Mouse (Mus musculus) stomach, embryonic 15.5 days (tissue): ENCODE results near the gene Rin3. TPM values are rescaled to one million over a fixed set of nuclear protein-coding genes. Genes with fewer than 3 reads are reported as not detected.

ENCODE experiments used
- ATAC-seq: fragments of 200-750 bp; cut with Nextera tagmentation; 2 replicates; pipeline ENCODE4 v1.8.0; 2017; ENCODE audit warnings: low read depth, moderate number of reproducible peaks, moderate TSS enrichment; ENCODE audit not compliant: insufficient read depth, low FRiP score
- H3K27ac ChIP-seq: fragments of 300-500 bp; sonication (generic); 2 replicates; pipeline ENCODE4 v1.5.1; 2015; ENCODE audit warnings: mild to moderate bottlenecking, inconsistent platforms
- H3K27me3 ChIP-seq: fragments of 300-500 bp; sonication (generic); replicated peaks from 2 replicates; pipeline ENCODE4 v1.6.1; 2015; ENCODE audit warnings: inconsistent platforms
- H3K36me3 ChIP-seq: fragments of 300-500 bp; sonication (generic); 2 replicates; pipeline ENCODE4 v1.6.1; 2015; ENCODE audit warnings: inconsistent platforms
- H3K4me1 ChIP-seq: fragments of 300-500 bp; sonication (generic); 2 replicates; pipeline ENCODE4 v1.6.1; 2015; ENCODE audit warnings: inconsistent platforms
- H3K4me2 ChIP-seq: fragments of 300-500 bp; sonication (generic); 2 replicates; pipeline ENCODE4 v1.6.1; 2015; ENCODE audit warnings: mild to moderate bottlenecking, inconsistent platforms
- H3K4me3 ChIP-seq: fragments of 300-500 bp; sonication (generic); replicated peaks from 2 replicates; pipeline ENCODE4 v1.5.1; 2015; ENCODE audit warnings: inconsistent platforms
- H3K9ac ChIP-seq: fragments of 300-500 bp; sonication (generic); 2 replicates; pipeline ENCODE4 v1.6.1; 2015; ENCODE audit warnings: inconsistent platforms
- H3K9me3 ChIP-seq: fragments of 300-500 bp; sonication (generic); 2 replicates; pipeline ENCODE4 v1.6.1; 2016; ENCODE audit warnings: inconsistent platforms
- WGBS: fragments of 180-500 bp; shearing (Covaris S2); methylation state at CpG from one replicate; pipeline ENCODE4 v1.1.7; 2015; 5-methylcytosine and 5-hydroxymethylcytosine counted together
- polyA plus RNA-seq: library from polyadenylated mRNA; unstranded; fragments of >200 nt; fragmentation: Nextera tagmentation; extraction: Ambion mirVana; gene quantifications from 2 replicates; pipeline ENCODE4 v1.2.1, GENCODE M21; 2015

Gene Rin3
- polyA plus RNA-seq, 1 experiment from 2014 or later = 10.5 TPM

DNA sequence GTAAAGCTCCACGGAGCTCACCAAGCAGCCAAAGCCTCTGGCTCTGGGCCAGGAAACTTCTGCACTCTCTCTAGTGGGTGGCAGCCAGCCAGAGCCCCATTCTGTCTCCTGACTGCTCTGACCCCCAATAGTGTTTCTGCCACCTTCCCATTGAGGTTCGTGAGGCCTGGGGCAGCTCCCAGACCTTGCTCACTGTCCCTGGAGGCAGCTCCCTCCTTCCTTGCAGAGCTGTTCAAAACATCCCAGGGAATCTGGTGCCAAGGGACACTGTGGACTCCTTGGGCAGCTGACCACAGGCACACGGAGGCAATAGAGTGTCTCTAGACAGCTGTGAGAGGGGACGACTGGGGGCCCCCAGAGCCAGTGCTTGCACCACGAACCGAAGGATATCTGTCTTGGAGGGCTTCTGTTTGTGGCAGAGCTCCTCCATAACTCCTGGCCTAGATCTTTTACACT is 25.2 kb downstream of the Rin3 start:
- H3K4me2 ChIP-seq = no peak overlapping the region
- H3K27ac ChIP-seq = peak overlapping the region; percentile 59
- 0 out of 2 replicates have a peak, but pooled peaks have one; percentile 2 for ATAC-seq
- H3K36me3 ChIP-seq = no peaks in the 10 kb centered on the region; the same call in 1 of the 2 replicates
- 30% methylated on average over 6 of the region's 6 CpGs for WGBS
- H3K9ac ChIP-seq = no peak overlapping the region
- peaks cover 33% of the 10 kb centered on the region for H3K4me1 ChIP-seq
- no peaks in the 10 kb centered on the region for H3K9me3 ChIP-seq
- no peaks in the 10 kb centered on the region for H3K27me3 ChIP-seq
- no peak overlapping the region for H3K4me3 ChIP-seq

DNA sequence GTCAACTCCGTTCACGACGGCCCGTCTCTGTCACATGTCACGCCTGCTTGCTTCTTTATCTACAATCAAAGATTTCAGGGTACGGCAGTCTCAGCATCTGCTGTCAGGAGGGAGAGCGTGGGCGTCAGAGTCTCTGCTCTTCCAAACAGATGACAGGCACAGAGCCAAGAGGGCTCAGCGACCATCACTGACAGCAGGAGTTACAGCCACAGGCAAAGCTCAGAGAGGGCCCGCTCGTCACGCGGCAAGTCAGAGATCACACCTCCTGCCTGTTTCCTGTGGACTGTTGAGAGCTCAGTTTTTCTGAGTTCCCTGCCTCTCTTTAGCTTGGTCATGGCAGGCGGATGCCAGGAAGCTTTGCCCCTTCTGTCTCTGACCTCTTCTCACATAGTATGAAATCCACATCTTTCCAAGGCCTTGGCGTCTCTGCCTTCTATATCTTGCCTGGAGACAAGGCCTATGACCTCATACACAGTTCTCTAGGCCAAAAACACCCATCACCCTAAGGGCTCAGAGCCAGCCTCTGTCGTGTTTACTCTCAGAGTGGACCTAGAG is 25.7 kb downstream of the Rin3 start:
- Histone ChIP-seq H3K4me1 (peaks cover 28% of the 10 kb centered on the region), H3K4me2 (no peak overlapping the region)
- peak; percentile 12; the same call in 1 of the 2 replicates for ATAC-seq

DNA sequence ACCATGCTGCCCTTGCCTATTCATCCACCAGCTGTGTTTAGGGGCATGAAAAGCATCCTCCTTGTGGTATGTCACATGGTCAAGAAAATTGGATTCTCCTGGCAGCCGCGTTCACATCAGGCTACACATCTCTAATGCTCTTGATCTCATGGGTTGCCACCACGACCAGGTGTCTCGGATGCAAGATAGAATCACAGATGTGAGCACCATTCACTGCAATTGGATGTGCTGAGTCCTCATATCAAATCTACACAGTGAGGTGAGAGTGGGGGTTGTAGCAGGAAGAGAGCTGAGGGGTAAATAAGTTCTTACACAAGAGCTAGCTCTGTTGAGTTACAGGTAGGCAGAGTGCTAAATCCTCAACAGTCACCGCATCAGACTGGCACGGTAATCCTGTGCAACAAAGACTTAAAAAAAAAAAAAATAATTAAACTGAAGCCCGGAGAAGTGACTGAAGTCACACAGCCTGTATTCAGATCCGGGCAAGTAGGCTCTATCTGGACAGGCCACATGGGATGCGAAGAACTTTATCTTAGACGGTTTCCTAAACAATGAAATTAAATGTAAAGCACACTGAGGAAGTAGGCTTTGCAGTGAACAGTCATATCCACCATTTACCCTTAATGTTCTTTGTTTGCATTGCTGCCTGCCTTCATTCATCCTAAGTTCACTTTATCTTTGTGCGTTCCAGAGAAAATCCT is 26.4 kb downstream of the Rin3 start:
- Histone ChIP-seq H3K27me3 (no peaks in the 10 kb centered on the region), H3K36me3 (no peaks in the 10 kb centered on the region; the same call in 1 of the 2 replicates), H3K9me3 (no peaks in the 10 kb centered on the region), H3K4me1 (peaks cover 26% of the 10 kb centered on the region), H3K9ac (no peak overlapping the region), H3K4me3 (no peak overlapping the region), H3K27ac (no peak overlapping the region), H3K4me2 (no peak overlapping the region)
- ATAC-seq = no peak
- WGBS = 85% methylated on average over 11 of the region's 11 CpGs

More for the DNA sequence above, 25.7 kb downstream of the Rin3 start:
- H3K27me3 ChIP-seq = no peaks in the 10 kb centered on the region
- H3K4me3 ChIP-seq = no peak overlapping the region
- no peaks in the 10 kb centered on the region; the same call in 1 of the 2 replicates for H3K36me3 ChIP-seq
- peak overlapping the region; percentile 59 for H3K27ac ChIP-seq
- no peak overlapping the region for H3K9ac ChIP-seq
- H3K9me3 ChIP-seq = no peaks in the 10 kb centered on the region
- WGBS = 40% methylated on average over 16 of the region's 16 CpGs

GRCm38 (mm10) chr12:102309800-102310195 is 26.9 kb downstream of the Rin3 start:
- peaks cover 23% of the 10 kb centered on the region for H3K4me1 ChIP-seq
- no peak for ATAC-seq
- H3K4me3 ChIP-seq = no peak overlapping the region
- H3K27me3 ChIP-seq = no peaks in the 10 kb centered on the region
- no peaks in the 10 kb centered on the region; the same call in 1 of the 2 replicates for H3K36me3 ChIP-seq
- no peak overlapping the region for H3K4me2 ChIP-seq
- WGBS = 78% methylated on average over 8 of the region's 8 CpGs
- H3K9ac ChIP-seq = no peak overlapping the region
- no peaks in the 10 kb centered on the region for H3K9me3 ChIP-seq
- no peak overlapping the region for H3K27ac ChIP-seq

DNA sequence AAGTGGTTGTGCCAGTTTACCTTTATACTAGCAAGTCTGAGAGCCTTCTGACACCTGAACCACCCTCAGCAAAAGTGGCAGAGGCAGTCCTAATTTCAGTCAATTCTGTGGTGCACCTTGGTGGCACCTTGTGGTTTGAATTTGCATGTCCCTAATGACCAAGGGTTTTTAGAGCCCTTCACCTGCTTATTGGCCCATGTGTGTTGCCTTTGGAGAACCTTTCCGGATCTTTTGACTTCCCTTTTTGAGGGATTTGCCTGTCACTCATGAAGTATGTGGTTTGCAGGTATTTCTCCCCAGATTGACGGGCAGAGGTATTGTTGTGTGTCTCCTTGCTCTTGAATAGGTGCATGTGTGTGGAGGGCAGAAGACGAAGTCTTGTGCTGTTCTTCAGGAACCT is 27.4 kb downstream of the Rin3 start:
- Histone ChIP-seq H3K27ac (no peak overlapping the region), H3K27me3 (no peaks in the 10 kb centered on the region), H3K4me3 (no peak overlapping the region), H3K4me2 (no peak overlapping the region), H3K9me3 (no peaks in the 10 kb centered on the region), H3K9ac (no peak overlapping the region), H3K36me3 (no peaks in the 10 kb centered on the region; the same call in 1 of the 2 replicates), H3K4me1 (peaks cover 18% of the 10 kb centered on the region)
- ATAC-seq = no peak
- WGBS = 85% methylated on average over 3 of the region's 3 CpGs

GRCm38 (mm10) chr12:102311454-102311853 is 28.6 kb downstream of the Rin3 start:
- Histone ChIP-seq H3K9me3 (no peaks in the 10 kb centered on the region), H3K36me3 (no peaks in the 10 kb centered on the region; the same call in 1 of the 2 replicates), H3K4me3 (no peak overlapping the region), H3K27ac (no peak overlapping the region), H3K4me1 (peaks cover 16% of the 10 kb centered on the region), H3K4me2 (no peak overlapping the region), H3K27me3 (no peaks in the 10 kb centered on the region), H3K9ac (no peak overlapping the region)
- ATAC-seq = no peak
- WGBS = 79% methylated on average over 5 of the region's 5 CpGs

GRCm38 (mm10) chr12:102319150-102319549 is 36.3 kb downstream of the Rin3 start:
- H3K27ac ChIP-seq = no peak overlapping the region; the same call in 1 of the 2 replicates
- 54% methylated on average over 2 of the region's 2 CpGs for WGBS
- no peak overlapping the region for H3K9ac ChIP-seq
- no peak overlapping the region for H3K4me2 ChIP-seq
- H3K4me1 ChIP-seq = peaks cover 4% of the 10 kb centered on the region; the same call in 1 of the 2 replicates
- H3K36me3 ChIP-seq = no peaks in the 10 kb centered on the region
- no peak for ATAC-seq
- H3K9me3 ChIP-seq = no peaks in the 10 kb centered on the region
- H3K27me3 ChIP-seq = no peaks in the 10 kb centered on the region
- no peak overlapping the region for H3K4me3 ChIP-seq

- no peak for ATAC-seq
- Histone ChIP-seq H3K4me2 (no peak overlapping the region), H3K27me3 (no peaks in the 10 kb centered on the region), H3K4me1 (peaks cover 8% of the 10 kb centered on the region), H3K4me3 (no peak overlapping the region), H3K9ac (no peak overlapping the region), H3K36me3 (no peaks in the 10 kb centered on the region), H3K27ac (0 out of 2 replicates have a peak overlapping the region, but pooled peaks have one; percentile 37), H3K9me3 (no peaks in the 10 kb centered on the region)
- WGBS = 49% methylated on average over 2 of the region's 2 CpGs
Measured at GRCm38 (mm10) chr12:102319899-102320298, 37.1 kb downstream of the Rin3 start.

DNA sequence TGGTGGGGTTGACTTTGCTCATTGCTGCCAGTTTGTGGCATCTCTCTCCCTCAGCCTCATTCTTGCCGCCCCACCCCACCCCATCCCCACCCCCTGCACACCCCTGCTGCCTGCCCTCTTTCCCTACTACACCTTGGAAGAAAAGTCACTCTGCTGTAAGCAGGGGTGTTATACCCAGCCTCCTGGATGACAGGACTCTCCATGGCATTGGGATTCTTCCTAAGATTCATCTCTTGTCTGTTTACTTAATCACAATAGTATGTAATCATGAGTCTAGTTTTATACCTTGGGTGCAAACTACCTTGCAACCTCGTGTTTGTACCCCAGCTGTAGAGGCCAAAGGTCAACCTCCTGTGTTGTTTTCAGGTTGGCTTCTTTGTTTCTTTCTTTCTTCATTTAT is 37.5 kb downstream of the Rin3 start:
- H3K4me1 ChIP-seq = peaks cover 8% of the 10 kb centered on the region
- no peak overlapping the region for H3K4me3 ChIP-seq
- no peak overlapping the region for H3K9ac ChIP-seq
- H3K4me2 ChIP-seq = no peak overlapping the region
- no peak for ATAC-seq
- H3K27me3 ChIP-seq = no peaks in the 10 kb centered on the region
- H3K9me3 ChIP-seq = no peaks in the 10 kb centered on the region
- WGBS = 23% methylated on average over 2 of the region's 2 CpGs
- no peaks in the 10 kb centered on the region for H3K36me3 ChIP-seq
- no peak overlapping the region for H3K27ac ChIP-seq

- Histone ChIP-seq H3K27ac (no peak overlapping the region), H3K4me1 (peaks cover 8% of the 10 kb centered on the region), H3K27me3 (no peaks in the 10 kb centered on the region), H3K4me2 (no peak overlapping the region), H3K36me3 (no peaks in the 10 kb centered on the region), H3K9me3 (no peaks in the 10 kb centered on the region), H3K9ac (no peak overlapping the region), H3K4me3 (no peak overlapping the region)
- 70% methylated on average over 4 of the region's 4 CpGs for WGBS
- no peak for ATAC-seq
Measured at GRCm38 (mm10) chr12:102321064-102321728, 38.3 kb downstream of the Rin3 start.

GRCm38 (mm10) chr12:102321855-102322254 is 39.0 kb downstream of the Rin3 start:
- Histone ChIP-seq H3K4me3 (no peak overlapping the region), H3K4me2 (no peak overlapping the region), H3K36me3 (no peaks in the 10 kb centered on the region), H3K27ac (no peak overlapping the region), H3K9me3 (no peaks in the 10 kb centered on the region), H3K4me1 (peaks cover 8% of the 10 kb centered on the region), H3K9ac (no peak overlapping the region), H3K27me3 (no peaks in the 10 kb centered on the region)
- WGBS = 72% methylated on average over 5 of the region's 5 CpGs
- no peak for ATAC-seq

GRCm38 (mm10) chr12:102323392-102323791 is 40.5 kb downstream of the Rin3 start:
- WGBS = 73% methylated on average over 2 of the region's 2 CpGs
- Histone ChIP-seq H3K4me1 (peaks cover 8% of the 10 kb centered on the region), H3K36me3 (no peaks in the 10 kb centered on the region), H3K27me3 (no peaks in the 10 kb centered on the region), H3K9me3 (no peaks in the 10 kb centered on the region), H3K27ac (peak overlapping the region; percentile 67), H3K9ac (no peak overlapping the region), H3K4me2 (no peak overlapping the region), H3K4me3 (no peak overlapping the region)
- no peak; the same call in 1 of the 2 replicates for ATAC-seq
